Mouse (Mus musculus) neutrophil, adult 5-6 weeks (primary cell): ENCODE data around the gene Bclaf1. TPM values are rescaled to one million over a fixed set of nuclear protein-coding genes. Genes with fewer than 3 reads are reported as not detected.

Source experiments
- ATAC-seq: fragments of 151-379, 151-347 bp; 2 replicates; pipeline ENCODE4 v1.8.0; 2017; ENCODE audit warnings: mild to moderate bottlenecking, moderate TSS enrichment; ENCODE audit not compliant: insufficient number of reproducible peaks, poor library complexity, low FRiP score, severe bottlenecking; ENCODE audit errors: extremely low read depth
- total RNA-seq: library from RNA; stranded (forward); fragments of 200-1000 nt; gene quantifications from 2 replicates; pipeline ENCODE4 v1.2.3, GENCODE M21; 2017

Gene Bclaf1
- total RNA-seq, 1 experiment from 2014 or later, result 450 TPM

- no peak for ATAC-seq
Observed at GRCm38 (mm10) chr10:20313447-20313846, 1.2 kb downstream of the Bclaf1 start.

- ATAC-seq, result no peak
Observed at GRCm38 (mm10) chr10:20313941-20314340, 1.7 kb downstream of the Bclaf1 start.

GRCm38 (mm10) chr10:20314797-20315196 is 2.5 kb downstream of the Bclaf1 start:
- ATAC-seq, result no peak

- no peak for ATAC-seq
Observed at GRCm38 (mm10) chr10:20317466-20317865, 5.2 kb downstream of the Bclaf1 start.

GRCm38 (mm10) chr10:20326226-20326625 is 14.0 kb downstream of the Bclaf1 start:
- ATAC-seq, result no peak

- ATAC-seq, result no peak
Observed at GRCm38 (mm10) chr10:20331262-20331661, 19.0 kb downstream of the Bclaf1 start.

GRCm38 (mm10) chr10:20337872-20338271 is 25.6 kb downstream of the Bclaf1 start:
- no peak for ATAC-seq

- no peak for ATAC-seq
Observed at GRCm38 (mm10) chr10:20345736-20346135, 33.5 kb downstream of the Bclaf1 start.

GRCm38 (mm10) chr10:20347285-20348214 is 35.3 kb downstream of the Bclaf1 start, which contains the start of gene Mtfr2:
Mtfr2 (plus strand) TSS chr10:20347770.
- peak; percentile 98 for ATAC-seq

GRCm38 (mm10) chr10:20348894-20349293 is 36.6 kb downstream of the Bclaf1 start:
- ATAC-seq, result no peak

- peak; percentile 82 for ATAC-seq
Observed at GRCm38 (mm10) chr10:20361542-20362449, 49.5 kb downstream of the Bclaf1 start.

GRCm38 (mm10) chr10:20362450-20363118 is 50.3 kb downstream of the Bclaf1 start:
- no peak for ATAC-seq

- no peak for ATAC-seq
Observed at GRCm38 (mm10) chr10:20372046-20372445, 59.8 kb downstream of the Bclaf1 start.

- ATAC-seq, result no peak
Observed at GRCm38 (mm10) chr10:20377621-20378020, 65.4 kb downstream of the Bclaf1 start.

GRCm38 (mm10) chr10:20379071-20379735 is 66.9 kb downstream of the Bclaf1 start:
- no peak for ATAC-seq

- ATAC-seq, result no peak
Observed at GRCm38 (mm10) chr10:20380798-20381197, 68.5 kb downstream of the Bclaf1 start.

- no peak for ATAC-seq
Observed at GRCm38 (mm10) chr10:20381352-20381751, 69.1 kb downstream of the Bclaf1 start.

- ATAC-seq, result no peak
Observed at GRCm38 (mm10) chr10:20382807-20383419, 70.6 kb downstream of the Bclaf1 start.
